Mouse (Mus musculus) thymus, adult 2 months (tissue): Measurements from ENCODE around the gene Tas1r2.

Source experiments
- CTCF ChIP-seq: fragments of 200-500 bp; IDR thresholded peaks from 2 replicates; pipeline ENCODE4 v1.5.1; 2012; ENCODE audit warnings: mild to moderate bottlenecking, control low read depth, low read length, moderate library complexity, borderline replicate concordance; ENCODE audit not compliant: control insufficient read depth, poor library complexity, insufficient read depth; ENCODE audit errors: extremely low read depth
- POLR2A ChIP-seq: fragments of 200-500 bp; IDR thresholded peaks from 2 replicates; pipeline ENCODE4 v1.6.1; 2012; ENCODE audit warnings: mild to moderate bottlenecking, low read length, control low read depth, moderate library complexity; ENCODE audit not compliant: control insufficient read depth, poor library complexity, insufficient read depth; ENCODE audit errors: extremely low read depth

DNA sequence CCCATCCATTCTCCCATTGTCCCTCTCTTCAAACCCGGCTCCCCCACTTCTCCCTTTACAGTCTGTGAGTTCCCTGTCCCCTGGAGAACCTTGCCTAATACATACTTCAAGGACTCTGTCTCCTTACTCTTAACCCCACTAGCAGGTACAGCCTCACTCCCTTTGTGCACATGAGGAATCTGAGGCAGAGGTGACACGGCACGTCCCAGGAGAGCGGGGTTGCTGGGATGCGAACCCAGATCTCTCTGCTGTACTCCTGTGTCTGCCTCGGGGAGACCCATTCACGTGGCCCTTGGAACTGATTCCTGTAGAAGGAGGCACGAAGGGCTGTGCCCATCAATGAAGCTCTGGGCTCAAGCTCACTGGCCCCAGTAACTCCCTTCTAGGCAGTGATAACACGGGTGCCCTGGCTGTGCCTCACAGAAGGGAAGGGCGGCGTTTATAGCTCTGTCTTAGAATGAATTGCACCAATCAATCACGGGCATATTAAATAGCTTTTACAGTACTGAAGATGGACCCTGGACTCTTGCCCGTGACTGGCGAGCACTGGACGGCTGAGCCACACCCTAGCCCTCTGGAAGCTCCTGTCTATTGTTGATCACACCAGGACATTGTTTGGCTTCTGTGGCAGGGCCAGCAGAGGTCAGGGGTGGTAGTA, 3.1 kb upstream of the Tas1r2 start:
- no peak for TF ChIP-seq POLR2A
- TF ChIP-seq CTCF: no peak
